Mouse (Mus musculus) adipocyte (in vitro differentiated cells): ENCODE measurements around the gene Lonp1.

Source experiments
- DNase-seq: peaks from one replicate; pipeline ENCODE4 v3.0.0-alpha.2; 2016; ENCODE audit warnings: low spot score

The Lonp1 gene

DNA sequence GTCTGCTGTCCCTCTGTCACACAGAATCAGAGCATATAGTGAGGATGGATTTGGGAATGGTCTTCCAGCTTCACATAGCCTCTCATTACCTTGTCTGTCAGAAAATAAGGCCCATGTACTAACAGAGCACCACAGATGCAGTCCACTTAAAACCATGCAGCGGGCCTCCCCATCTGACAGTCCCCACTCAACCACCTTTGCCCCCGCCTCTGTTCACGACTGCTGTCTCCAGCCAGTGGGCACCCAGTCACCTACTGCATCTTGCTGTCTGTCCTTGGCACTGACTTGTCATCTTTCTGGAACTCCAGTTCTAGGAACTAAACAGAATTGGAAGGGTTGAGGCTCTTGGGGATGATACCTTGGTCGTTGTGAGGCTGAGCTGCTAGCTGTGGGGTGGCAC, 37.8 kb downstream of the Lonp1 start:
- no peak for DNase-seq

DNA sequence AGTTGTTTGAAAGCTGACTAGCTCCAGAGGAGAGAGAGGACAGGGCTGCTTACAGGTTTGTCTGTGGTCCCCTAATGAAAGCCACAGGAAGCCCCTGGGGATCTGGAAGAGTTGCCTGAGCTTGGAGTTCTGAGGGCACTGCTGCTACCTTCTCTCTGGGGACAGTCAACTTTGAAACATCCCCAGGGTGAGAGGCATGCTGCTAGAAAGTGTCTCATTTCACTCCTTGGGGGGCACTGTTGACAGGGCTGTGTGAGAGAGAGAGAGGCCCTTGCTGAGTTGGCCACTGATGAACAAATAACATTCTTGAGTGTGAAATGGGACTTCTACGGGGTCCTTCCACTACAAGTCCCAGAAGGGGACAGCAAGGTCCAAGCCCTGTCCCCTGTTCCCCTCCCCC, 38.9 kb downstream of the Lonp1 start:
- no peak for DNase-seq

- peak; percentile 48 for DNase-seq
Observed at GRCm38 (mm10) chr17:56585171-56585821, 41.4 kb downstream of the Lonp1 start.

DNA sequence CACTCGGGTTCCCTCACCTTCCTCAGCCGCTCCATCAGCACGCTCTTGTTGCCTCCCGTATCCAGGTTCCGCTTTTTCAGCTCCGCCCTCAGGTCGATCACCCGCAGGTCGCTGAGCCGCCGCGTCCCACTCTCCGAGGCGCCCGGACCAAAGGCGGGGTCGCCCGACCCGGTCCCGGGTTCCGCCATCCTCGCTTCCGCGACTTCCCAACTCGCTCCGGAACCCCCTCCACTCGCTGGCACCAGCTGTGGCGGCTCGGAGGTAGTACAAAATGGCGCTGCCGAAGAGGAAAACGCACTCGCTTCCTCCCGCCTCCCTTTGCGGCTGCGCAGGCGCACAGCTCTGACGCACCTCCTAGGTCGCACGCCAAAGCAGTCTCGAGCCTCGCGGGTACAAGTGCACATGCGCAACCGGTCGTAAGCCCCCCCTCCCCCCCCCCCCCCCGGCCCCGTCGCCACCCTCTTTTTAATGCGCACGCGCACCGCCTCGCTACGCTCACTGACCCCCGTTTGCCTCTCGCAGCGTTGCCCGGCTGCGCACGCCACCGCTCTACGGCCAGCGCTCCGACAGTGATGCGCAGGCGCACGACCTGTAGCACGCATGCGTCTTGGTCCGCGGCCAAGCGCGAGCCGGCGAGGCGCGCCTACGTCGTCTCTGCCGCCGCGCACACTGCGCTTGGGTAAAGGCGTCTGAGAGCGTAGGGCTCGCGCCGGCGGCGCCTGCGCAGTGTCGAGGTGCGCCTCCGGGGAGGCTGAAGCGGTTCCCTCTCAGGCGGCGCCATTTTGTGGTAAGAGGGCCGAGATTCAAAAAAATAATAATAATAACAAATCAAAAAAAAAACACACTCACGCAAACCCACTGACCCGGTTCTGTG, 42.2 kb downstream of the Lonp1 start, which contains the start of the genes Safb2 and Safb:
TSS of gene Safb2 (minus strand) at position 329 of the 874 bp plus-strand sequence.
TSS of gene Safb (plus strand) at position 569 of the 874 bp plus-strand sequence.
- peak; percentile 99 for DNase-seq

- DNase-seq: peak; percentile 80
Observed at GRCm38 (mm10) chr17:56583611-56584256, 43.0 kb downstream of the Lonp1 start.

DNA sequence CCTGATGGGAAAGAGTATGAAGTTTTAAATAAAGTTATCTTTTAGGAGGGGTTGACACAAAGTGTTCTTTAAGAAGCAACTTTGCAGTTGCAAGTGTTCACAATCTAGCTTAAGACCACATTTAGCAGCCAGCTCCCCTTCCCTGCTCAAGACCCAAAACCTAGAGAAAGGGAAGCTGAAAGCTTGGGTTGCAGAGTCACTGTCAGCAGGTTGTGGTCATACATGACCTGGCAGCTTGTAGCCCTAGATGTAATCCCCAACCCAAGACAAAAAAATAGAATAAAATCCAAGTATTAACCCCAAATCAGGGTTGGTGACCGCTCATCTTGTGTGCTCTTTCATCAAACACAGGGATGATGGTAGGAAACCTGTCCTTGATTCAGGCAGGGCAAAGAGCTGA, 43.6 kb downstream of the Lonp1 start:
- no peak for DNase-seq

DNA sequence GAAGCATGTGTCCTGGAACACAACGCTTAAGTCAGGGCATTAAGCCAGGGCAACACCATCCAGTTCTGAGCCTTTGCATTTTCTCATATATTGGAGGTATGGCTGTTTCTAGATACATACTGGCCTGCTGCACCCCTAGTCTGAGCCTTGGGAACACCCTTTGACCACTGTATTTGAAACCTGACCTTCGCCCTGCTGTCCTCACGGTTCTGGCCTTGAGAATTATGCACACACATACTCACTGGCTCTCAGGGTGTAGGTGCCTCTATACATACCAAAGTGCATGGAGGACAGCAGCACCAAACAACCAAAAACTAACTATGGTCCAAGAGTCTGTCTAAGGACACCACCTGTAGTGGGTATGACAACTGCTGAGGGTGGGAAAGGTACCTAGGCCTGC, 53.7 kb downstream of the Lonp1 start:
- DNase-seq: no peak

- DNase-seq: no peak
Observed at GRCm38 (mm10) chr17:56572154-56572553, 54.5 kb downstream of the Lonp1 start.

- no peak for DNase-seq
Observed at GRCm38 (mm10) chr17:56570287-56570686, 56.4 kb downstream of the Lonp1 start.

- DNase-seq: no peak
Observed at GRCm38 (mm10) chr17:56567370-56567769, 59.3 kb downstream of the Lonp1 start.

GRCm38 (mm10) chr17:56566918-56567317, 59.8 kb downstream of the Lonp1 start:
- DNase-seq: no peak

DNA sequence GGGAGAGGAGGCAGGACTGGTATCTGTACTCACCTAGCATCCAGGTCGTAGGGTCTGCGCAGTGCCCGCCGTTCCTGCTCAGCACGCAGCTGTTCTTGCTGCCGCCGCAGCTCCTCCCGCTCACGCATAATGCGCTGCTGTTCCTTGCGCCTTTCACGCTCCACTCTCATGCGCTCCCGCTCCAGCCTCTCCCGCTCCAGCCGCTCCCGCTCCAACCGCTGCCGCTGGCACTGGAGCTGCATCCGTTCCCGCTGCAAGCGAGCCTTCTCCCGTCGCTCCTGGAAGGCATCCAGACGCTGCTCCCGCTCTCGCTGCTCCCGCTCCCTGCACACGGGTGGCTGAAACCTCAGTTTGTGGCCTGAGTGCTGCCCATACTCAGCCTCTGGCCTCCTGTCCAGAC, 60.4 kb downstream of the Lonp1 start:
- no peak for DNase-seq
